Mouse (Mus musculus) G1E (cell line): ENCODE measurements around the gene Lmbrd2.

Experiments
- CTCF ChIP-seq: IDR thresholded peaks from 2 replicates; pipeline ENCODE4 v1.5.1; 2012; ENCODE audit warnings: low read depth, low read length, inconsistent platforms, mixed read lengths
- GATA1 ChIP-seq: IDR thresholded peaks from 2 replicates; pipeline ENCODE4 v1.6.1; 2012; ENCODE audit warnings: borderline replicate concordance, low read length, inconsistent platforms, mixed read lengths
- GATA2 ChIP-seq: IDR thresholded peaks from 2 replicates; pipeline ENCODE4 v1.6.1; 2012; ENCODE audit warnings: low read depth, low read length, inconsistent platforms, borderline replicate concordance

DNA sequence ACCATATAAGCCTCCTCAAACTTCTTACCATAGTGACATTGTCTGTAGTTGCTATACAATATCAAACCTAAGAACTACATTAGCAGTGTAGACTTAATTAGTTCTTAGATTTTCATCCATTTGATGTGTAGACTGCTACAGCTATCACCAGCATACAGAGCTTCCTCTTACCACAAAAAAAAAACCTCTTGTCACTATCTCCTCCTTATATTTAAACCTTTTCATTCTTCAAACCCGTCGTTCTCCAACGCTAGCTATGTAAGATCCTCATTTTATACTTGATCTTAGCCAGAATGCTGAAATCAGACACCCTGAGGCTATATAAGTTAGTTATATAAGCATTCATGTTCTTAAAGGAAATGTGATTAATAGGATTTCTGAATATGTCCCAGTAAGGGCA, 36.7 kb downstream of the Lmbrd2 start:
- TF ChIP-seq CTCF (no peak), GATA1 (no peak), GATA2 (no peak)
